Mouse (Mus musculus): ENCODE measurements around the gene Cubn. TPM values are rescaled to one million over a fixed set of nuclear protein-coding genes. Genes with fewer than 3 reads are reported as not detected.

Cubn gene
- polyA plus RNA-seq, 1 experiment from 2014 or later, result 0.29 TPM

DNA sequence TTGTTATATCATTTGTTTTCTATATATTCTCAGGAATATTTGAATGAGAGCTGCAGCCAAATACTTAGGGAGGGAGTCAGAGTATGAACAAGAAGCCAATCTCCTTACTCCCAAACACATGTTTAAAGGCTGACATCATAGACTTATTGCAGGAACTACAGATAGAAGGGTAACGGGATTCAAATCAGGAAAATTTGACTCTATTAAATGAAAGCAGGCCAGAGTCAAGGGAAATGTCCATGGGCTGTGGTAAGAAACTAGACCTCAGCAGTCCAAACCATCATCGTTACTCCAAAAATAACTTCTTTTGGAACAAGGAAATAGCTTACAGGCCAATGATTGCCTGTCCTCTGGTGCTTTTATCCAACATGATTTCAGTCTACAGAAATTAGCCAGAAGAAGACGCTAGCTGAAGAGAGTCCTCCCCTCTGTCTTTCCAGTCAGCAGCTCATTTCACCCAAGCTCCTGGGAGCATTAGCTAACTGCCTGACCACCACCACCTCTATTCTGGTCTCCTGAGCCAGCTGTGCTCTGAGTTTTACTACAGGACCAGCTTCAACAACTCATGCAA is 53.3 kb downstream of the Cubn start:
- no peak overlapping the region for H3K4me3 ChIP-seq (ENCODE audit: low read depth, low read length)
- no peak overlapping the region for H3K9ac ChIP-seq (ENCODE audit: low read depth, low read length)
- WGBS (ENCODE audit: insufficient replicate concordance), result 61% methylated on average over 3 of the region's 3 CpGs
- no peaks in the 10 kb centered on the region for H3K27me3 ChIP-seq (ENCODE audit: control insufficient read depth, insufficient read depth, low read length)
- H3K27ac ChIP-seq (ENCODE audit: low read depth, low read length), result 0 out of 2 replicates have a peak overlapping the region, but pooled peaks have one; percentile 17
- H3K4me2 ChIP-seq, result no peak overlapping the region
- H3K4me1 ChIP-seq (ENCODE audit: control insufficient read depth, insufficient read depth, low read length), result no peaks in the 10 kb centered on the region
- H3K36me3 ChIP-seq (ENCODE audit: control insufficient read depth, insufficient read depth, low read length), result no peaks in the 10 kb centered on the region
- no peaks in the 10 kb centered on the region for H3K9me3 ChIP-seq (replicated peaks; ENCODE audit: control insufficient read depth, low read length)
- no peak for ATAC-seq (replicated peaks; ENCODE audit: insufficient number of reproducible peaks, low FRiP score, low TSS enrichment)

GRCm38 (mm10) chr2:13432002-13432401 is 59.6 kb downstream of the Cubn start:
- WGBS (ENCODE audit: insufficient replicate concordance), result 83% methylated on average over 4 of the region's 4 CpGs
- H3K4me3 ChIP-seq (ENCODE audit: low read depth, low read length), result no peak overlapping the region
- H3K4me1 ChIP-seq (ENCODE audit: control insufficient read depth, insufficient read depth, low read length), result no peaks in the 10 kb centered on the region
- no peaks in the 10 kb centered on the region for H3K36me3 ChIP-seq (ENCODE audit: control insufficient read depth, insufficient read depth, low read length)
- H3K27ac ChIP-seq (ENCODE audit: low read depth, low read length), result no peak overlapping the region
- H3K4me2 ChIP-seq, result no peak overlapping the region
- no peak overlapping the region for H3K9ac ChIP-seq (ENCODE audit: low read depth, low read length)
- no peak for ATAC-seq (replicated peaks; ENCODE audit: insufficient number of reproducible peaks, low FRiP score, low TSS enrichment)
- H3K9me3 ChIP-seq (replicated peaks; ENCODE audit: control insufficient read depth, low read length), result no peaks in the 10 kb centered on the region
- H3K27me3 ChIP-seq (ENCODE audit: control insufficient read depth, insufficient read depth, low read length), result no peaks in the 10 kb centered on the region

DNA sequence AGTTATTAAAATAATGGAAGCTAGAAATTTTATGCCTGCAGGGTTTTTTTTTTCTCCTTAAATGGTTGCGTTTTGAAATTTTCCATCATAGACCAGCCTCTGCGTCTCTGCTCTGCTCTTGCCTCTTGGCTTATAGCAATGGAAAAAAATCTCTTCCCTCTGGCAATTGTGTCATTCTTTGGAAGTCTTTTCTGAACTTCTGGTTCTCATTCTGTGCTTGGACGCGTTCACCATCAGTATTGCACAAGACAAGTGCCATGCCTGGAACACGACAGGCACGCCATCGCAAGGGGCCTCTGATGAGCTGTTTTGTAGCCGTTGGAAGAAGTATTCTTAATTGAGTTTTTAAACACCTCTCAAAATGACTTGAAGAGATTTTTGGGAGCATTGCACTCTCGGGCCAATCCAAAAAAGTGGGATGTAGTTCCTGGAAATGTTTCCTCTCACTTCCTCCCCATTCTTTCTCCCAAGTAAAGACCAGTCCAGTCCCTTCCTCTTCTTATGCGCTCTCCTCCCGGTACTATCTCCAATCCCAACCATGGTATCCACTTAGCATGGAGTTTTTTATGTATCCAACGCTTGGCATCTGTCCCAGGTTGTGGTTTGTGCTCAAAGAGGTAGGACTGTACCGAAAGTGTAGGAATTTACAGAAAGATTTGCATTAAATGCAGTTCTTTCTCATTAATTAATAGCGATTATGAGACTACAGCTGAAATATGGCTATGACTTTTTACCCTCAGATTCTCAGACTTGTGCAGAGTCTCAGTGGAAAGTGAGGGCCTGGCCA is 69.4 kb downstream of the Cubn start:
- H3K9ac ChIP-seq (ENCODE audit: low read depth, low read length), result no peak overlapping the region
- no peaks in the 10 kb centered on the region for H3K36me3 ChIP-seq (ENCODE audit: control insufficient read depth, insufficient read depth, low read length)
- ATAC-seq (replicated peaks; ENCODE audit: insufficient number of reproducible peaks, low FRiP score, low TSS enrichment), result no peak
- H3K9me3 ChIP-seq (replicated peaks; ENCODE audit: control insufficient read depth, low read length), result no peaks in the 10 kb centered on the region
- H3K4me3 ChIP-seq (ENCODE audit: low read depth, low read length), result no peak overlapping the region
- no peaks in the 10 kb centered on the region for H3K4me1 ChIP-seq (ENCODE audit: control insufficient read depth, insufficient read depth, low read length)
- no peaks in the 10 kb centered on the region for H3K27me3 ChIP-seq (ENCODE audit: control insufficient read depth, insufficient read depth, low read length)
- no peak overlapping the region for H3K4me2 ChIP-seq
- WGBS (ENCODE audit: insufficient replicate concordance), result 86% methylated on average over 14 of the region's 14 CpGs
- no peak overlapping the region for H3K27ac ChIP-seq (ENCODE audit: low read depth, low read length)

DNA sequence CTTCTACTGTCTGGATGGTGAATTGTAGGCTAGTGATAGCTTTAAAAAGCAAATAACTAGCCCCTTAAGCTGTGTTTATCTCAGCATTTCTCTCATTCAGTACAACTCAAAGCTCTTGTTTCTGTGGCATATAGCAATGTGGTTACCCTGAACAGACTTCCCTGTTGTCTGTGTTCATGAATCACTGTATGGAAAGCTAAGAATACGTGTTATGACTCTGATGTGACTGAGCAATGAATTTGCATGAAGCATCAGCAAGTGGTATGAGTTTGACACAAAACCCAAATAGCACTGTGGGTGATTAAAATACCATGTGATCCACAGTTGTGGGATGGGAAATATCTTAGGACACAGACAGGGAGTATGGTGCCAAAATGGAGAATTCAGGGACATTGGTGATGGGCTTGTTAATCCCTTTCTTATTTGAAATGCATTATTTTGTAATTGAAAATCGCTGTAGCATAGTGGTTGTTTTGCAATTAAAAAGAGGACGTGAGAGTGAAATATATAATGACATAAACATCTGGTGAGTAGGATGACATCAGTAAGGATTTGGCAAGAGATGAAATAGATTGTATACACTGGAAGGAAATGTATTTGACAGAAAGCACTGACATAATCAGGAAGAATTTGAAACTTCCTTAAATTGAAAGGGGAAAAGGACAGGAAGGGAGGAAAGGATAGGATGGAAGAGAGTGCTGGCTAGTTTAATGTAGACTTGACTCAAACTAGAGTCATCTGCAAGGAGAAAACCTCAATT is 74.7 kb downstream of the Cubn start:
- H3K9ac ChIP-seq (ENCODE audit: low read depth, low read length), result no peak overlapping the region
- H3K9me3 ChIP-seq (replicated peaks; ENCODE audit: control insufficient read depth, low read length), result no peaks in the 10 kb centered on the region
- no peak overlapping the region for H3K4me2 ChIP-seq
- H3K4me1 ChIP-seq (ENCODE audit: control insufficient read depth, insufficient read depth, low read length), result 0 out of 2 replicates have a peak, but pooled peaks cover 5% of the 10 kb centered on the region
- no peaks in the 10 kb centered on the region for H3K27me3 ChIP-seq (ENCODE audit: control insufficient read depth, insufficient read depth, low read length)
- no peak for ATAC-seq (replicated peaks; ENCODE audit: insufficient number of reproducible peaks, low FRiP score, low TSS enrichment)
- no peak overlapping the region for H3K27ac ChIP-seq (ENCODE audit: low read depth, low read length)
- WGBS (ENCODE audit: insufficient replicate concordance), result 82% methylated on average over 3 of the region's 3 CpGs
- no peak overlapping the region for H3K4me3 ChIP-seq (ENCODE audit: low read depth, low read length)
- H3K36me3 ChIP-seq (ENCODE audit: control insufficient read depth, insufficient read depth, low read length), result no peaks in the 10 kb centered on the region

DNA sequence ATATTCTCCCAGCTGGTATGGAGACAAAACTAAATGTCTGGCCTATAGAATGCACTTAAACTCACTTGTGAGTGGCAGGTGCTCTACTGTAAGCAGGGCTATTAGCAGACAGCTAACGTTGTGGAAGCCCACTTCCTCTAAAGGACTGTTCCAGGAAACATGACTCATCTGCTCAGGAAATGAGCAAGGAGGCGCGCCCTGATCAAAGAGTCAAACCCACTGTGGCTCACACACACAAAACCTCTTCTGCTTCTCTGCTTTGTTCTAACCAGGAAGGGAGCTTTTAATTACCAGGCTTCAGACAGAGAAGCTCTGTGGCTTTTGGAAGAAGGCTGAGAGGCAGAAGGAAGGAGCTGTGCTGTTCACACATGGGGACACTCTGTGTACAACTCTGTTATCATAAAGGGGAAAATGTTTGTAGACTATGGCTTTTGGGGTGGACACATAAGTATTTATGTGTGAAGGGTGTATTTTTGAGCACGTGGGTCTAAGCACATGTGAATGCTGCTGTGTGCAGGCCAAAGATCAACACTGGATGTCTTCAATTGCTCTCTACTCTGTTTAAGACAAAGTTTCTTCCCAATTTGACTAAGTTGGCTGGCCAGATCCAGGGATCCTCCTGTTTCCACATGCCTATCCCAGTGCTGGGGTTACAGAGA is 78.0 kb downstream of the Cubn start:
- H3K4me3 ChIP-seq (ENCODE audit: low read depth, low read length), result no peak overlapping the region
- no peaks in the 10 kb centered on the region for H3K9me3 ChIP-seq (replicated peaks; ENCODE audit: control insufficient read depth, low read length)
- H3K27me3 ChIP-seq (ENCODE audit: control insufficient read depth, insufficient read depth, low read length), result no peaks in the 10 kb centered on the region
- no peak overlapping the region; the same call in 1 of the 2 replicates for H3K4me2 ChIP-seq
- 33% methylated on average over 4 of the region's 4 CpGs for WGBS (ENCODE audit: insufficient replicate concordance)
- ATAC-seq (replicated peaks; ENCODE audit: insufficient number of reproducible peaks, low FRiP score, low TSS enrichment), result peak; percentile 94
- H3K4me1 ChIP-seq (ENCODE audit: control insufficient read depth, insufficient read depth, low read length), result 0 out of 2 replicates have a peak, but pooled peaks cover 5% of the 10 kb centered on the region
- H3K36me3 ChIP-seq (ENCODE audit: control insufficient read depth, insufficient read depth, low read length), result no peaks in the 10 kb centered on the region
- H3K9ac ChIP-seq (ENCODE audit: low read depth, low read length), result 0 out of 2 replicates have a peak overlapping the region, but pooled peaks have one; percentile 36
- peak overlapping the region; percentile 92 for H3K27ac ChIP-seq (ENCODE audit: low read depth, low read length)

- Histone ChIP-seq H3K27ac (ENCODE audit: low read depth, low read length) (no peak overlapping the region), H3K36me3 (ENCODE audit: control insufficient read depth, insufficient read depth, low read length) (no peaks in the 10 kb centered on the region), H3K4me1 (ENCODE audit: control insufficient read depth, insufficient read depth, low read length) (0 out of 2 replicates have a peak, but pooled peaks cover 5% of the 10 kb centered on the region), H3K9me3 (replicated peaks; ENCODE audit: control insufficient read depth, low read length) (no peaks in the 10 kb centered on the region), H3K4me3 (ENCODE audit: low read depth, low read length) (no peak overlapping the region), H3K4me2 (no peak overlapping the region), H3K9ac (ENCODE audit: low read depth, low read length) (no peak overlapping the region), H3K27me3 (ENCODE audit: control insufficient read depth, insufficient read depth, low read length) (no peaks in the 10 kb centered on the region)
- no peak for ATAC-seq (replicated peaks; ENCODE audit: insufficient number of reproducible peaks, low FRiP score, low TSS enrichment)
- WGBS (ENCODE audit: insufficient replicate concordance), result 76% methylated on average over 5 of the region's 5 CpGs
Observed at GRCm38 (mm10) chr2:13410660-13411059, 81.0 kb downstream of the Cubn start.

- ATAC-seq (replicated peaks; ENCODE audit: insufficient number of reproducible peaks, low FRiP score, low TSS enrichment), result no peak
- H3K27ac ChIP-seq (ENCODE audit: low read depth, low read length), result no peak overlapping the region
Observed at GRCm38 (mm10) chr2:13409767-13410519, 81.7 kb downstream of the Cubn start.

GRCm38 (mm10) chr2:13408333-13408732 is 83.3 kb downstream of the Cubn start:
- ATAC-seq (replicated peaks; ENCODE audit: insufficient number of reproducible peaks, low FRiP score, low TSS enrichment), result no peak
- H3K4me3 ChIP-seq (ENCODE audit: low read depth, low read length), result no peak overlapping the region
- H3K27me3 ChIP-seq (ENCODE audit: control insufficient read depth, insufficient read depth, low read length), result no peaks in the 10 kb centered on the region
- no peaks in the 10 kb centered on the region for H3K4me1 ChIP-seq (ENCODE audit: control insufficient read depth, insufficient read depth, low read length)
- H3K9me3 ChIP-seq (replicated peaks; ENCODE audit: control insufficient read depth, low read length), result no peaks in the 10 kb centered on the region
- H3K36me3 ChIP-seq (ENCODE audit: control insufficient read depth, insufficient read depth, low read length), result no peaks in the 10 kb centered on the region
- no peak overlapping the region for H3K9ac ChIP-seq (ENCODE audit: low read depth, low read length)
- no peak overlapping the region for H3K4me2 ChIP-seq
- no peak overlapping the region for H3K27ac ChIP-seq (ENCODE audit: low read depth, low read length)
- WGBS (ENCODE audit: insufficient replicate concordance), result 84% methylated on average over 3 of the region's 3 CpGs

More at GRCm38 (mm10) chr2:13409767-13410519, 81.7 kb downstream of the Cubn start:
- Histone ChIP-seq H3K36me3 (ENCODE audit: control insufficient read depth, insufficient read depth, low read length) (no peaks in the 10 kb centered on the region), H3K9me3 (replicated peaks; ENCODE audit: control insufficient read depth, low read length) (no peaks in the 10 kb centered on the region), H3K9ac (ENCODE audit: low read depth, low read length) (no peak overlapping the region), H3K27me3 (ENCODE audit: control insufficient read depth, insufficient read depth, low read length) (no peaks in the 10 kb centered on the region), H3K4me3 (ENCODE audit: low read depth, low read length) (no peak overlapping the region), H3K4me1 (ENCODE audit: control insufficient read depth, insufficient read depth, low read length) (0 out of 2 replicates have a peak, but pooled peaks cover 5% of the 10 kb centered on the region), H3K4me2 (no peak overlapping the region)
- 71% methylated on average over 2 of the region's 2 CpGs for WGBS (ENCODE audit: insufficient replicate concordance)

All from heart, embryonic 11.5 days (tissue).